Mouse (Mus musculus) spleen, adult 2 months (tissue): Measurements from ENCODE around the gene Pbld1.

Experiments
- CTCF ChIP-seq: fragments of 200-500 bp; IDR thresholded peaks from 2 replicates; pipeline ENCODE4 v1.5.1; 2011; ENCODE audit warnings: mild to moderate bottlenecking, inconsistent platforms; ENCODE audit not compliant: insufficient read depth, insufficient read length, insufficient replicate concordance; ENCODE audit errors: extremely low read depth
- POLR2A ChIP-seq: fragments of 200-500 bp; IDR thresholded peaks from 2 replicates; pipeline ENCODE4 v1.6.1; 2011; ENCODE audit warnings: low read depth, low read length, inconsistent platforms

DNA sequence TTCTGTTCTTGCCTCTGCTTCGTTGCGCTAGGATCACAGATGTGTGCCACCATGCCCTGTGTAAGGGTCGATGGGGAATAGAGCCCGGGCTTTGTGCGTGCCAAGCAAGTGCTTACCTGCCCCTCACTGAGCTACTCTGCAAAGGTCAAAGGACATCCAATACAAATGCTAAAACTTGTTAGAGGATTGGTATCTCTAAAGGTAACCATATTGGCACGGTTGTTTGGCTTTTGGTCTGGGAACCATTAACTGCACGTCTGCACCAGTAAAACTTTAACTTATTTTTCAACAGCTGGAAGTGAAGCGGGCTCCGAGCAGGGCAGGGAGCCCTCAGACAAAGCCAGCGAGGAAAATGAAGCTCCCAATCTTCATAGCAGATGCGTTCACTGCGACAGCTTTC, 1.3 kb downstream of the Pbld1 start:
- TF ChIP-seq CTCF (no peak), POLR2A (no peak)
